Mouse (Mus musculus) c-Kit-negative CD71-positive TER-119-positive erythroid progenitor cells, embryonic 14.5 days (primary cell): ENCODE data around the gene Ptpn3.

Experiments
- DNase-seq: peaks from one replicate; pipeline ENCODE4 v3.0.0-alpha.2; 2013; ENCODE audit warnings: low read depth, low spot score

The Ptpn3 gene

DNA sequence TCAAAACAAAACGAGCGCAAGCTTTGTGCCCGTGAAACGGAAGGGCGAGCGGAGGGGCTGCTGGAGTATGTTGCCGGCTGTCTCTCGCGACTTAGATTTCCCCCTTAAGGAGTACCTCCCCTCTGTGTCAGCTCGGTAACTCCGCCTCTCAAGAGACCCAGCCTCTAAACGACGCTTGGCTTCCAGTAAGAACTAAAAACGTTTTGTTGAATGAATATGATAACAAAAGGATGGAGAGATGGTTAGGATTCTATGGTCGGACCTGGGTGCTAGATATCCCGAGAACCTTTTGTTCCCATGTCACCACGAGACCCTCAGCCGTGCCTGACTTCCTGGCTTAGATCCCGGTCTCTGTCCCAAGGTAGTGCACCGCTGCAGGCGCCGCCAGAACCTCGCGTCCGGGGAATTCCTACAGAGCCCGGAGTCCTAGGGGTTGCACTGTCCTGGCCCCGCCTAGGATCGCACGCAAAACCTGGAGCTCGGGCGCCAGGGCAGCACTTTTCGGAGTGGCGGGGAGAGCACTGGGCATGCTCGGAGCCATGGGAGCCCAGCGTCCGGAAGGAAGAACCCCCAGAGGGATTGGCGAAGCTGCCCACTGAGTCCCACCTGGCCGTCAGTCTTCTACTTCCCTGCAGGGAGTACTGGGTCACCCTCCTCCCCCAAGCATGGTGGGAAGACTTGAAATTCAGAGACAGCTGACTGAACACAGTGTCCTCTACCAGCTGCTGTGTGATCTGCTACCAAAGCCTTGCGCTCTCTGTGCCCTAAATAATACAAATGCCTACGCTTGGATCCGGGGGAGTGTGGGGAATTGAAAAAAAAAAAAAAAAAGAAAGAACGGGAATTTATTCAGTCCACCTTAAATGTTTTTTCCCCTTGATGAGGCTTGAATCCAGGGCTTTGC is at the start of gene Ptpn3:
TSS of gene Ptpn3 (minus strand) at position 428 of the 904 bp plus-strand sequence.
- DNase-seq = no peak

DNA sequence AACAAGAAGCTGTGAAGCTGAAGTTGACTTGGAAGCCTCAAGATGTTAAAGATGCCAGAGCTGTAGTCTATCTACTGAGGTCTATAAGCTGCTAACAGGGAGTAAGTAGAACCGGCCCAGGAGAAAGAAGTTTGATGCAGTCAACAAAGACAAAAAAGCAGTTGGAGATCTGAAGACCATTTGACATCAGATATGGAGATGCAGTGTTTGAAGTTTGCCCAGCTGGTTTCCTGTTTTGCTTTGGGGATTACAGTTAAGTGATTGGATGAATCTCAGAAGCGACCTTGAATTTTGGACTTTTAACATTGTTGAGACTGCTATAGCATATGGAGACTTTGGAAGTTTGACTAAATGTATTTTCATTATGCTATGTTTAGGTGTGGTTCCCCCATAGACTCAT is 48.9 kb upstream of the Ptpn3 start:
- DNase-seq = no peak

DNA sequence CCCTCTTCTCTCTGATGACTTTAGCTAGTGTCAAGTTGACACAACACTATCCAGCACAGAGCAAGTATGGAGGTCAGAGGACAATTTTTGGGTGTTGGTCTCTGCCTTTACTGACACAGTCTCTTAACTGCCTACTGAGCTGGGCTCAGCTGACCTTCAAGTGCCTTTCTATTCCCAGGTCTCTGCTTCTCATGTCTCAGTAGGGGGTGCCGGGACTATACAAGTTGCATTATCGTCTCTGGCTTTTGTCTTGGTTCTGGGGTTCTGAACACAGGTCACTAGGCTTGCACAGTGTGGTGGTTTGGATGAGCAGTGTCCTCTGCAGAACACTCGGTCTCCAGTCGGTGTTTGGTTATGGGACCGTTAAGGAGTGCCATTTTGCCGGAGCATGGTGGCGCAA is 42.4 kb upstream of the Ptpn3 start:
- DNase-seq = no peak

DNA sequence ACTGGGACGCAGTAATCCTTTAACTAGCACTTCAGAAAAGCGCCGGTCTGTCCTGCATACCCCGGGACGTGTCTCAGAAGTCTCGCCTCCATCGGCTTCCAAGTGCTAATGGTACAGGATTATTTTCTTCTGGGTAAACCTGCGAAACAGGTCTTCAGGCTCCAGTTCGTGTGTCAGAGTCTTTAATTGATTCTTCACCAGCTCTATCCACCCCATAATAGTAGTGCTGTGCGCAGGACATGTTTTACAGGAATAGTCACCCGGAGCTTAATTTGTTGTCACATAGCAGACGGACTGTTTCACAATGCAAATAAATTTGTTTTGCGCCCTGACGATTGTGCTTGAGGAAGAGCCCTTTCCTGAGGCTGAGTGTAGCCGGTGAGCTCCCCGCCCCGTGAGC is 37.3 kb upstream of the Ptpn3 start:
- DNase-seq = no peak

DNA sequence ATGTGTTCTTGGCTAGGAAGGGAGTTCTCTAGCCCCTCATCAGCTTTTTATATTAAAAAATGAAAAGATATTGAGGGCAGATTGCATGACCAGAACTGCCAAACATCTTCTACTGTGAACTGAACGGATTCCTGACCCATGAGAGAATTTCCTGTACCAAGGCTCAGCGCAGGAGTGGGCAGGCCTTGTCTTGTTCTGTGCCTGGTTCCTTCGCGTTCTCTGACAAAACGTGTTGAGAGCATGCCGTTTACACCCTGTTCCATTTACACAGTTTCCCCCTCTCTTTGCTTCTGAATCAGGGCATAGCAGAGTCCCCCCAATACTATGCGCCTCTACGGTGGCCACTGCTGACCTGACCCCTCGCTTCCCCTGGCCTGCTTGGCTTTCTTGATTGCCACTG is 36.4 kb upstream of the Ptpn3 start:
- no peak for DNase-seq

DNA sequence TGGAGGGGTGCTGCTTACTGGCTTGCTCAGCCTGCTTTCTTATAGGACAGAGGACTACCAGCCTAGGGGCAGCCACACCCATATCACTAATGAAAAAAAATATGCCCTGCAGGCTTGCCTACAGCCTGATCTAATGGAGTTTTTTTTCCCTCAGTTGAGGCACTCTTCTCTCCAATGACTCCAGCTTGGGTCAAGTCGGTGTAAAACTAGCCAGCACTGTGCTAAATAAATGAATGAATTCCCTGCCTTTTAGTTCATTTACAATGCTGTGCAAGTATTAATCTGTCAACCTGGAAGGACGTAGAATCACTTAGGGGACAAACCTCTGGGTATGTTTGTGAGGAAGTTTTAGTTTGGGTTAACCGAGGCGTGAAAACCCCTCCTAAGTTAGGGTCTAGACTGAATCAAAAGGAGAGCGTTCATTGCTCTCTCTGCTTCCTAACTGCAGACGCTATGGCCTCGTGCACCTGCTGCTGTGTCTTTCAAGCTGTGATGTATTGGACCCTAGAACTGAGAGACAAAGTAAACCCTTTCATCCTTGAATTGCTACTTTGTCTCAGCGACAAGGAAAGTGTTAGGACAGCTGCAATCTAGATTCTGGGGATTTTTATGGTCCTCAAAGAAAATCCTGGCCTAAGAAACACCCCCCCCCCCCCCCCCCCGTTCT is 33.5 kb upstream of the Ptpn3 start:
- no peak for DNase-seq

DNA sequence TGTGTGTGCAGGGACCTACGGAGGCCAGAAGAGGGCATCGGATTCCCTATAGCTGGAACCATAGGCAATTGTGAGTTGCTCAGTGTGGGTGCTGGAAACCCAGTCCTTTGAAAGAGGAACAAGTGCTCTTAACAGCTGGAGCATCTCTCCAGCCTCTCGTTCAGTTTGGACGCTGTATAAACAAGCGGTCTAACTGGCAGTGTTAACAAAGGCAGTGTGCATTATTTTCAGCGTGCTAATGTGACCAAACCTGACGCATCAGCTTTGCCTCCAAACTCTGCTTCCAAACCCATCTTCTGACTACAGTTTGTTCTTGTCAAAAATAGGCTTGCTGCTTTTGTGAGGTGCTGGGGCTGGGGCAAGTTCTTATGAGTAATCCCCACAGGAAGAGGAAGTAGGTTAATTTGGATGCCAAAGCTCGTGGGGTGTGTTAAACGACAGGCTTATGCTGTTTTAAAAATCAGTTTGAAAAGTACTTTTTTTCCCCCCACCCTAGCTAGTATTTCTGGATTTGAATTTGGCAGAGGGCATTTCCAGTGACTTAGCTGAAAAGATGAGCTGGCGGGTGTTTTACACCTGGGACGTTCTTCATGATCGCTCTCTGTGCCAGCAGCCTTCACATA is 32.4 kb upstream of the Ptpn3 start:
- DNase-seq = no peak

DNA sequence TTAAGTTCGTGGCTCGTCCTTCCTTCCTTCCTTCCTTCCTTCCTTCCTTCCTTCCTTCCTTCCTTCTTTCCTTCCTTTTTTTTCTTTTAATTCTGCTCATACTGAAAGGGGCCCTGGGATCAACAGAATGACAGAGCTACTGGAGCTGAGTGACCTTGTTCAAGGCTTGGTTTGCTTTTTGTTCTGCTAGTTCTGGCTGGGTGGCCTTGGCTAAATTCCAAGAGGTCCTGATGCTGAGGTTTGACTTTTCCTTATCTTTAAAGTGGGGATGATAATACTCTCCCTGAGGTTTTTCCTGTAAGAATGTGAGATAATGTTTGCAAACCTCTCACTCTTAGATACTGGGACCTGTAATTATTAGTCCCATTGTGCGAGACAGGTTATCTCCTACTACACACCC is 30.9 kb upstream of the Ptpn3 start:
- DNase-seq = no peak

DNA sequence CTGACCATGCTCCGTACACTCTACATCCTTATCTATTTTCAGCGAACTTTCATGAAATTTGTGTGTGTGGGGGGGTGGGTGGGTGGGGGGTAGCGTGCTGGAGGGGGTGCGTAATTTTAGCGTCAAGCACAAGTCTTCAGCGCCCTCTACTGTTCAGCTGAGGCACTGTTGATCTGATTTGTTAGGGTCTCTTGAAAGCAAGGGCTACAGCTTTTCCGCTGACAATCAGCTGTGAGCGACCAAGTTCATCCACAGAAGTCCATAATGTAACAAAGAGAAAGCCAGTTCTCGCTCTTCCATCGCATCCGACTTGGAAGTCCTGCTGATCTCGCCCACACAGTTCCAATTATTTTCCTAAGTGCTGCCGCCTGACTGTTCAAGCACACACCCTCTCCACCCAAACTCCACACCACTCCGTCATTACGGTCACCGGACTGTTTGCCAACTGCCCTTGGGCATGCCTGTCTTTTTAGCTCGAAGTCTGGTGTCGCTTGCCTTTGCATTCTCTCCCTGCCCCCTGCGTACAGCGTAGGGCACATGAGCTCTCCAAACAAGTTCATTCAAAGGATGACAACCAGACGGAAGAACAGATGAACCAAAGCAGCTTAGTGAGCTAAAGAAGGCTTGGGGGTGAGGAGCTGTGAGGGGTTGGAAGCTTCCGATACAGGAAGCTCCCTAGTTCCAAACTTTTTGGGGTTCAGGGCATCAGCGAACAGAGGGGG is 19.1 kb upstream of the Ptpn3 start:
- DNase-seq = no peak

DNA sequence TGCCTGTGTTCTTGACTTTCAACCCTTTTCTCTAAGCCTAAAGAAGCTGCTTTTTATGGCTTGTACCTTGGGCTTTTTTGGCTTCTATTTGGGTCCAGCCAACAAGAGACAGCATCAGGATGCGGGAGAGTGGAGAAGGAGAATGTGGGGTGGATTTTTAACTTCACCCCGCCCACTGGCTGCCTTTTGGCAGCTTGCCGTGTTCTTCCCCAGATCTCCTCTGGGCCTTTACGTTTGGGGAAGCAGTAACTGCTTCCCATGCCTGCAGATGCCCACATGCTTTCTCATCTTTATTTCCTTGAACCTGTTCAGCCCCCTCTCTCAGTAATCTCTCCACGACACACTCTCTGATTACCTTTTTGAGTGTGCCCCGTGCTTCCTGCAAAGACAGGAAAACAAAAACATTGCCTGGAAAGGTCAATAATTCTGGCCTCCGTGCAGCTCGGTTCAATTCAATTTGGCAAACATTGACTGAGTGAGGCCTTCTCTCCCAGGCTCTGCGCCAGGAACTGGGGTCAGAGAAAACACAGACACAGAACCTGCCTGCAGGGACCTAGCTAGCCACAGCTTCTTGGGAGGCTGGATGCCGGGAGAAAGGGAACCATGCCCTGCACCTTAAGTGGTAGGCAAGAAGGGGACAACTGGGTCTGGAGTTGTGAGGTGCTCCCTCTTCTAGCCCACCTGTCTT is 17.0 kb upstream of the Ptpn3 start:
- DNase-seq = no peak

DNA sequence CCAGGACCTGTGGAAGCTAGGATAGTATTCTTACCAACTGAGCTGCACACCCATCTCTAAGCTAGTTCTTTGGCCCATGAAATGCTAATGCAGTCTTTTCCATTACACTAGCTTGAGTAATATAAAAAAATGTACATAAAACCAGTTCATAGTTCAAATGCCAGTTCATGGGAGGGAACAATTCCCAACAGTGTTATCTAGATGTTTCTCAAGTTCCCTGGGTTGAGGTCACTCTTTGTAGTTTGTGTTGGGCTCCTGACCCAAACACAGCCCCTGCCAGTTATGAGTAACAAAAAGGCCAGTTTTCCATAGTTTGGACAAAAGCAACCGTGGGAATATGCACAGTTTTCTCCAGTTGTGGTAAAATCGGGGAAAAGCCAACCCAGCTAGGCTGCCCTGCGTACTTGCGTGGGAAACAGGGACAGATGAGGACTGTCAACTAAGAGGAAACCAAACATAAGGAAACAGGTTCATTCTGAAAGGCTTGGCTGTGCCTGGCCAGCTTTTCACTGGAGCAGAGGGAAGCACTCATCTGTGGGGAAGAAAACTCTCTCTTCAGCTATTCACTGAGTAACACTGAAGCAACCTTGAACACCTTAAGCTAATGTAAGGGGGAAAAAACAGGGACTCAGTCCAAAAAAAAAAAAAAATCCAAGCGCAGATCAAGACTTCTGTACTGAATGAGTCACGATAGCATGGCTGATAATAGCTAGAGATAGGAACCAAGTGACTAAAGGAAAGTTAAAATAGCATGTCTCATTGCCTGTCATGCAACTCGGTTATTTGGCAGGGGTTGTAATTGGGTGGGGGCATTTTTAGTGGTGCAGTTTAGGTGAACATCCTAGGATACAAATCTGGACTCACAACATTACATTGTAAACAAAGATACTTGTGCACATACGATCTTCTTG is 10.9 kb upstream of the Ptpn3 start:
- no peak for DNase-seq

DNA sequence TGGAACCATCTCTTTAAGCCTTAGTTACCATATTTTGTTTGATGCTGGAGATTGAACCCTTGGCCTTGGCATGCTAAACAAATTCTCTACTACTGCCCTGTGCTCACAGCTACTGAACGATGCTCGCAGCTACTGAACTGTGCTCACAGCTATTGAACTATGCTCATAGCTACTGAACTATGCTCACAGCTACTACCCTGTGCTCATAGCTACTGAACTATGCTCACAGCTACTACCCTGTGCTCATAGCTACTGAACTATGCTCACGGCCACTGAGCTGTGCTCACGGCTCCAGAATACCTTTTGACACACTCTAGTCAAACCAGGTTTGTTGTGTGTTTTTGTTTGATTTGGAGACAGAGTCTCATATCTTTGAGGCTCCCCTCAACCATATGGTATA is 10.1 kb upstream of the Ptpn3 start:
- no peak for DNase-seq

DNA sequence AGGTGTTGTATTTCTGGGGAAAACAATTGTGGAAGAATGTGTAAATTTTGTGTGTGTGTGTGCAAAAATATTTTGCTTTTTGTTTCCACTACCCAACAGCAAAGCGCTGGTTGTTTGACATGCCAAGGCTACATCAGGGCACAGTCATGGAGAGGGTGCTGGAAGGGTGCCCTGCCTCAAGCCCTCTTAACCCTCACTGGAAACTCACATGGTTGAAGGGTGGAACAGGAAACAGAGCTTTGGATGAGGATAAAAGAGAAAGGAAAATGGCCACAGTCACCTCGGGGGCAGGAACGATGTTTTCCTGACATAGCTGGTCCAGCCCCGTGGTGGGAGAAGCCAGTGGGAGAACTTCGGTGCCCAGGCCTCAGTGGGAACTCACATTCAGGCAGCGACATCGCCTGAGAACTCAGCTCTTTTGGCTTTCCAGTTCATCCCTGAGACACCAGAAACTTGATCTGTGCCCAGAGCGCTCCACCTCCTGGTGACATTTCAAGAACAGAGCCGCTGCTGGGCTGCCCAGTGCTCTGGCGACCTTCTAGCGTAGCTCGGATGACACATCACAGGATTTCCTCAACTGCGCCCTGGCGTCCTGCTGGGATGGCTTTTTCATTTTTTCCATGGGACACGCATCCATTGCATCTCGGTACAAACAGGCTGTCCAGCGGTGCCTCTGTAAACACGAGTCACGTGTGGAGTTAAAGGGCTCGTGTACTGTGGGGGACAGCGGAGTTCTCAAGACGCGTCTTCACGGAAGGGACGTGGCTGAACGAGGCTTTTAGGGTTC is 6.8 kb upstream of the Ptpn3 start:
- no peak for DNase-seq

DNA sequence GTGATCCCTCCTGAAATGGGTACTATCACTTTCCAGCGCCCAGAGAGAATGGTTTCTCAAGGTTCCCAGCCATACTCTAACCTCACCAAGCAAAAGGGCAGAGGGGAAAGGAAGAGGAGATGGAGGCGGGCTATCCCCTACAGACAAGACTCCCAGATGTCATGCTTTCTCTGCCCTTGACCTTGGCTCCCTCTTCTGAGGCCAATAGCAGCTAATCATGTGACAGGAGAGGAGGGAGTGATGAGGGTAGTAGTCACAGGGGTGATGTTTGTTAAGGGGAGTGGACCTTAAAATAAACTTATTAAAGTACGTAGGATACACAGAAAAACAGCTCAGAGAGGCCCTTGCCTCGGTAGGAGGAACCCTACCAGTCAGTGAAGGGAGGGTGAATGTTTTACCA is 6.1 kb upstream of the Ptpn3 start:
- DNase-seq = no peak

DNA sequence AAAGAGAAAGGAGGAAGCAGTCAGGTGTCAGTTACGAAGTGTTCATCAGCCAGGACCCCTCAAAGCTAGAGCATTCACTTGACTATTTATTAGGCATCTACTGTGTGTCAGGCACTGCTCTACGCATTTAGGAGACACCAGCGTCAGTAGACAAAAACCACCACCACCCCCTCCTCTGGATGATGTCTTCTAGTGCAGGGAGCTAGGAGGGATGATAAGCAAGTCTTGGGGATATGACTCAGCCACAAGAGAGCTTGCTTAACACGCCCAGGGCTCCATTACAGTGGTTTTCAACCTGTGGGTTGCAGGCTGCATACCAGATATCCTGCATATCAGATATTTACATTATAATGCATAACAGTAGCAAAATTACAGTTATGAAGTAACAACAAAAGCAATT is 4.6 kb upstream of the Ptpn3 start:
- DNase-seq = no peak

DNA sequence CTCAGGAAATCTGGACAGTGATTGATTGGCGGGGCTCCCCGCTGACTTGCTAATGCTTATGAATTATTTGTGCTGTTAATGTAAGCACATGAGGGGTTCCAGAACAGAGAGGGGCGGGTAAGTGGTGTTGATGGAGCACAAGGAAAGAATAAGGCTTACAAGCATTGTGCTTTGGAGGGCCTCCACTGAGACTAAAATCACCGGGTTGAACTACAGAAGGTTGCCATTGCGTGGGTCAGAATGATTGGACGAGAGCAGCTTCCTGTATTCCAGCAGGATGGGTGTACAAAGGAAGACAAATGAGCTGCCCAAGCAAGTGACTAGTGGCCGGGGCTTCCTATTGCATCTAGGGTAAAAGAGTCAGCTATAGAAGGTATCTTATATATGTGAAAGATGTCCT is 4.0 kb upstream of the Ptpn3 start:
- no peak for DNase-seq

DNA sequence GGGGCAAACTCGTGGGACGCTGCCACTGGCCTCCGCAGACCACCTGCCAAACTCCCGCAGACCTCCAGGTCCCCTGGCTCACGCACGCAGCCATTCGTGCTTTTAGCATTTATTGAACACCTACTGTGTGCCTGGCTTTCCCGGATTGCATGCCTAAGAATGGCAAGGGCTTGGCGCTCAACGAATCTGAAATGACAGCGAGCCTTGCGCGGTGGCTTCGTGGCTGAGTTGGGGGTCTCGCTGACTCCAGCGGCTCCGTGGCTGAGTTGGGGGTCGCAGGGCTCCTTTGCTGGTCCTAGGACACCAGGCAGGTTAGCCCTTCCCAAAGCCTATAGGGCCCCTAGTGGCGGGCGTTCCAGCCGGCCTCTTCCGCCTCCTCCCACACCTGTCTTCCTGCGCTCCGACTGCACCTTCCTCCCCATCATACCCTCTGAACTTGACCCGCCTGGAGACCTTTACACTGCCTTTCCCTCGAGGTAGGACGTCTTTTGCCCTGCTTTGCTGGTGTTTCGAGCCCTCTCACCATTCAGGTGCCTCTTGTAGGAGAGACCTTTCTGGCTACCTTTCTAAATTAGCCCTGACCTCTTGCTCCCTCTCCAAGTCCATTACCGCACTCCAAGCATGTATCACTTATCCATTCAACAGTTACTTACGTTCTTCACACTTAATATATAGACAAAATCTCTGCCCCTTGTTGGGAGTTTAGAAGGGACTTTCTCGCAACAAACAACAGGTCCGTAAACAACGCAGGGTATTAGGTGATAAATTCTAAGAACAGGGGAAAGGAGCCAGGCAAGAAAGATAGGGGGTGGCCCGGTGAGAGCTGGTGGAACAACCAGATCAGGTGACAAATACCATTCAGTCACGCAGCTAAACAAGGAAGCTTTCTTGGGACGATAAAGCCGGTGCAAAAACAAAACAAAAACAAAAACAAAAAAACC is 898 bp downstream of the Ptpn3 start:
- DNase-seq = no peak

DNA sequence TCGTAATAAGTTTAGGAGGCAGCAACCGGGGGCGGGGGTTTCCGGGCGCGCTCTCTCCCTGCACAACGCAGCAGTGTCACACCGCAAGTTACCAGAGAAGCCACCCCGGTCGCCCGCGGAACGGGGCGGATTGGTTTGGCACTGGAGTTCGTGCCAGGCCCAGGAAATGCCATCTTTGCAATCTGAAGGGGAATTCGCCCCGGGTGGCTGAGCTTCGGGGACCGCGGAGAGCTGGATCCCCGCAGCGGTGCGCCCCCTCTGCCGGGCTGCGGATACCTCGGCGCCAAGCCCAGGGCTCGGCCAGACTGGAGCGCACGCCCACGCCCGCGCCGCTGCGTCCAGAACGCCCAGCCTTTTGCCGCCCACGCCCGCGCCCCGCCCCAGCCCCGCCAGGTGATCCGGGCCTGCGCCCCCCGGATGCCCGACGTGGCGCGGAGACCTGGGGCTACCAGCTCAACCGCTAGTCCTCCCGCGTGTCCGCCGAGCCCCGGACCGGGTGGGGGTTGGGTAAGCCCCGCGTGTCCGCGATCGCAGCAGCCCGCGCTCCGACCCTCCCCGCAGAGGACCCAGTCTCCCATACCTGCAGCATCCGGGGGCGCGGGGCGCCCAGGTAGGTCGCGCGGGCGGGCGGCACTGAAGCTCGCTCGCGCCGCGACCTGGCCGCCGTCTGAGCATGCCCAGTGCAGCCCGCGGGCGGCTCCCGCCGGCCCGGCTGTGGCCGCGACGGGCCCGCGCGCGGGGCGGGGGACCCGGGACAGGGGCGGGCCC is 1.8 kb downstream of the Ptpn3 start:
- DNase-seq = no peak
